Mouse (Mus musculus) bone marrow, adult 2 months (tissue): Measurements from ENCODE around the gene Ssh1.

Experiments used
- CTCF ChIP-seq: fragments of 200-500 bp; IDR thresholded peaks from 2 replicates; pipeline ENCODE4 v1.5.1; 2011; ENCODE audit warnings: low read length, control low read depth; ENCODE audit not compliant: control insufficient read depth, insufficient read depth
- POLR2A ChIP-seq: fragments of 200-500 bp; IDR thresholded peaks from 2 replicates; pipeline ENCODE4 v1.6.1; 2011; ENCODE audit warnings: low read depth, mild to moderate bottlenecking, control low read depth, low read length, borderline replicate concordance; ENCODE audit not compliant: control insufficient read depth

DNA sequence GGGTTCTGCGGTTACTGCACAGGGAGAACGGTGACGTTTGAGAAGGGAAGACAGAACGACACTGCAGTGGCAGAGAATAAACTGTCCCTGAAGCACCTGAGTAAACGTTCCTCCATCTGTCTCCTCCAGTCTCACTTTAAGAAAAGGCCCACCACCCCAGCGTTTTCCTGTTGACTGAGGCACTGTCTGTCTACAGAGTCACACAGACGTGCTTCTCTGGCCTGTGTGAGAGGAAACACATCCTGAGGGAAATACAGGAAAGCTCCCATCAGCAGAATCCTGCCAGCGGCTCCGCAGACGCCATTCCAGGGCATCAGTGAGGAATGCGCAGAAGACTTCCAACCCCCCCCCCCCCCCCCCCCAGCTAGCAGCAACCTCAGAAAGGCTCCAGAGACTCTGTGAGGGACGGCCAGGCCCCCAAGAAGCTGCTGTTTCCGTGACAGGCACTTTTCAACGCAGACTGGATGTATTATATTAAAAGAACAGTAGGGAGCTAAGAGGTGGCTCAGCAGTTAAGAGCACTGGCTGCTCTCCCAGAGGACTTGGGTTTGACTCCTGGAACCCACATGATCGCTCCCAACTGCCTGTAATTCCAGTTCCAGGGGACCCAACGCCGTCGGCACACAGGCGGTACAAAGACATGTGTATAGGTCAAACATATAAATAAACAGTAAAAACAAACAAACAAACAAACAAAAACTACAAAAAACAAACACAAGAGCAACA is 104.3 kb downstream of the Ssh1 start:
- TF ChIP-seq POLR2A (no peak), CTCF (no peak)
